ENCODE assay signal across 11 mouse cellular contexts in the genomic region with DNA sequence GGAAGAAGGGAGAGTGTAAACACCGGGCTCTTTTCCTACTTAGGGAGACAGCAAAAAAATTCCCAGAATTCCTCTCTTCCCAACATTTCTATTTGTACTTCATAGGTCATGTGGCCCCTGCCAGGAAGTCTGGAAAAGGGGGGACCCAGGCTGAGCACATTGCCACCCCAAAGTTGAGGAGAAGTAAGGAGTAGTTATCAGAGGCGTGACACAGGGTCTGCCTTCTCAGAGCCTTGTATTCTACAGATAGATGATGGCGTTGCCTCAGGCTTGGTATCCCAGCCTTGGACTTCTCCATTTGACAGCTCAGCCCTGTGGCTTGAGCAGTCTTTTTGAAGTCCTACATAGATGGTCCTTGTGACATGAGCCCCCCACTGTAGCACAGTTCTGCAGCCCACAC. TPM values are rescaled to one million over a fixed set of nuclear protein-coding genes. Genes with fewer than 3 reads are reported as not detected.
DNase-seq lines count a peak whose midpoint lies in the region; ATAC-seq and TF ChIP-seq lines count a peak whose summit lies in the region.
"Had no signal": no experiment of that assay in that cellular context is flagged by ENCODE, and none has a peak within 500 bp of the region (broad histone marks: within the 10 kb centered on the region; RNA-seq: fewer than 3 reads in every experiment).

No protein-coding gene starts in this region.

- peak overlapping the region; percentile 97 for H3K4me2 ChIP-seq in liver, embryonic 12.5 days
- no peak overlapping the region for H3K4me2 ChIP-seq in liver, postnatal 0 days (ENCODE audit: low read depth, low read length)
- peak overlapping the region; percentile 94 for H3K4me2 ChIP-seq in limb, embryonic 11.5 days (ENCODE audit: low read depth, severe bottlenecking)
- peak overlapping the region; percentile 67 for H3K4me2 ChIP-seq in stomach, embryonic 14.5 days (replicated peaks; ENCODE audit: low read depth, low read length)

- H3K4me3 ChIP-seq in liver, embryonic 12.5 days, result no peak overlapping the region
- H3K4me3 ChIP-seq in liver, postnatal 0 days (ENCODE audit: low read depth, low read length), result no peak overlapping the region
- H3K4me3 ChIP-seq in limb, embryonic 11.5 days (ENCODE audit: low read depth, low read length), result no peak overlapping the region
- peak overlapping the region; percentile 61 for H3K4me3 ChIP-seq in stomach, embryonic 14.5 days (ENCODE audit: low read depth, low read length)

- ATAC-seq in liver, embryonic 12.5 days, result no peak
- no peak for ATAC-seq in liver, postnatal 0 days
- no peak for ATAC-seq in limb, embryonic 11.5 days (ENCODE audit: insufficient number of reproducible peaks, low FRiP score, low TSS enrichment, low read depth)
- no peak for ATAC-seq in stomach, embryonic 14.5 days (ENCODE audit: insufficient number of reproducible peaks, insufficient read depth, low FRiP score, low read depth)

- TF ChIP-seq CTCF in liver, postnatal 0 days (IDR thresholded peaks at IDR 0.05; ENCODE audit: low read depth), result no peak

- no peak for TF ChIP-seq EP300 in liver, postnatal 0 days (IDR thresholded peaks at IDR 0.05; ENCODE audit: low read depth)

- H3K27ac ChIP-seq in liver, embryonic 12.5 days, result no peak overlapping the region
- H3K27ac ChIP-seq in liver, postnatal 0 days (ENCODE audit: low read depth), result no peak overlapping the region
- no peak overlapping the region for H3K27ac ChIP-seq in limb, embryonic 11.5 days (replicated peaks; ENCODE audit: low read depth, low read length)
- no peak overlapping the region for H3K27ac ChIP-seq in stomach, embryonic 14.5 days (ENCODE audit: low read length)

- H3K9me3 ChIP-seq in liver, embryonic 12.5 days (replicated peaks), result no peaks in the 10 kb centered on the region
- H3K9me3 ChIP-seq in liver, postnatal 0 days (ENCODE audit: low read length), result no peaks in the 10 kb centered on the region
- no peaks in the 10 kb centered on the region for H3K9me3 ChIP-seq in limb, embryonic 11.5 days (ENCODE audit: control insufficient read depth, low read length)
- H3K9me3 ChIP-seq in stomach, embryonic 14.5 days (ENCODE audit: control insufficient read depth, low read depth, low read length), result no peaks in the 10 kb centered on the region

- peaks cover 17% of the 10 kb centered on the region; the same call in 1 of the 2 replicates for H3K4me1 ChIP-seq in liver, embryonic 12.5 days
- H3K4me1 ChIP-seq in liver, postnatal 0 days (ENCODE audit: insufficient read depth), result peaks cover 7% of the 10 kb centered on the region; the same call in 1 of the 2 replicates
- peaks cover 7% of the 10 kb centered on the region; the same call in 1 of the 2 replicates for H3K4me1 ChIP-seq in limb, embryonic 11.5 days (ENCODE audit: control insufficient read depth, insufficient read depth, low read length)
- H3K4me1 ChIP-seq in stomach, embryonic 14.5 days (ENCODE audit: control insufficient read depth, insufficient read depth, low read length), result peaks cover 9% of the 10 kb centered on the region

- peak; percentile 51 for DNase-seq in cerebellum, adult 11-12 months
- DNase-seq in cerebellum, adult 8-10 months, result no peak
- no peak for DNase-seq in liver, postnatal 0 days
- no peak for DNase-seq in limb, embryonic 11.5 days (ENCODE audit: low spot score)
- no peak for DNase-seq in adrenal gland, postnatal 10 days
- no peak for DNase-seq in natural killer cell, adult 2 months (ENCODE audit: low spot score in 2 of 2)

- H3K36me3 ChIP-seq in liver, embryonic 12.5 days, result no peaks in the 10 kb centered on the region
- H3K36me3 ChIP-seq in liver, postnatal 0 days (replicated peaks; ENCODE audit: insufficient read depth, low read length), result no peaks in the 10 kb centered on the region
- H3K36me3 ChIP-seq in limb, embryonic 11.5 days (ENCODE audit: control insufficient read depth, insufficient read depth, low read length), result no peaks in the 10 kb centered on the region
- H3K36me3 ChIP-seq in stomach, embryonic 14.5 days (ENCODE audit: control insufficient read depth, insufficient read depth, low read length), result no peaks in the 10 kb centered on the region

- WGBS in liver, embryonic 12.5 days (ENCODE audit: insufficient replicate concordance), result 43% methylated on average over 3 of the region's 3 CpGs
- 74% methylated on average over 3 of the region's 3 CpGs for WGBS in liver, postnatal 0 days (ENCODE audit: insufficient replicate concordance)
- WGBS in limb, embryonic 11.5 days, result 69% methylated on average over 3 of the region's 3 CpGs
- WGBS in stomach, embryonic 14.5 days, result 58% methylated on average over 3 of the region's 3 CpGs

- H3K27me3 ChIP-seq in liver, embryonic 12.5 days (replicated peaks), result peaks cover 30% of the 10 kb centered on the region
- 0 out of 2 replicates have a peak, but pooled peaks cover 3% of the 10 kb centered on the region for H3K27me3 ChIP-seq in liver, postnatal 0 days (ENCODE audit: insufficient read depth, low read length)
- no peaks in the 10 kb centered on the region for H3K27me3 ChIP-seq in limb, embryonic 11.5 days (ENCODE audit: control insufficient read depth, insufficient read depth, low read length)
- no peaks in the 10 kb centered on the region for H3K27me3 ChIP-seq in stomach, embryonic 14.5 days (ENCODE audit: control insufficient read depth, insufficient read depth, low read length)

- no peak overlapping the region for H3K9ac ChIP-seq in liver, embryonic 12.5 days
- no peak overlapping the region for H3K9ac ChIP-seq in liver, postnatal 0 days (replicated peaks)
- H3K9ac ChIP-seq in limb, embryonic 11.5 days (ENCODE audit: low read length), result no peak overlapping the region
- no peak overlapping the region for H3K9ac ChIP-seq in stomach, embryonic 14.5 days (replicated peaks; ENCODE audit: low read depth, low read length)

RNA-seq across cellular contexts. Expression of gene Gnb5, which starts 9.2 kb away (rescaled TPM):
- polyA plus RNA-seq in liver, embryonic 12.5 days (2016; fragmentation: Nextera tagmentation; extraction: Ambion mirVana), result 3.5 and 3.9 TPM in 2 replicates
- polyA plus RNA-seq in liver, postnatal 0 days (2015; fragmentation: Nextera tagmentation; extraction: Ambion mirVana), result 1.8 and 2.4 TPM in 2 replicates
- 20.8 and 23.0 TPM in 2 replicates for polyA plus RNA-seq in limb, embryonic 11.5 days (2014; fragmentation: Nextera tagmentation; extraction: Ambion mirVana)
- polyA plus RNA-seq in stomach, embryonic 14.5 days (2014; fragmentation: Nextera tagmentation; extraction: Ambion mirVana), result 30.7 and 31.9 TPM in 2 replicates
- 10 to 100 TPM; 29.1 to 32.4 TPM for total RNA-seq in adrenal gland, postnatal 10 days (2021)

RNA-seq across cellular contexts. Expression of gene Bcl2l10, which starts 32.3 kb away (rescaled TPM):
- not detected in 2 replicates for polyA plus RNA-seq in liver, embryonic 12.5 days (2016; fragmentation: Nextera tagmentation; extraction: Ambion mirVana)
- polyA plus RNA-seq in liver, postnatal 0 days (2015; fragmentation: Nextera tagmentation; extraction: Ambion mirVana), result not detected in 2 replicates
- polyA plus RNA-seq in limb, embryonic 11.5 days (2014; fragmentation: Nextera tagmentation; extraction: Ambion mirVana), result not detected in 2 replicates
- polyA plus RNA-seq in stomach, embryonic 14.5 days (2014; fragmentation: Nextera tagmentation; extraction: Ambion mirVana), result not detected in 2 replicates
- under 1 TPM in 1 of 2 experiments, not detected in 1; 0.33 TPM for total RNA-seq in adrenal gland, postnatal 10 days (2021)
- total RNA-seq: left cerebral cortex, postnatal 25 days; neutrophil, adult 5-6 weeks had no signal
- polyA plus RNA-seq: testis, adult 2 months had no signal
